Mouse (Mus musculus): ENCODE results near the gene Olfr286. TPM values are rescaled to one million over a fixed set of nuclear protein-coding genes. Genes with fewer than 3 reads are reported as not detected.

The Olfr286 gene
- polyA plus RNA-seq (2016; fragmentation: Nextera tagmentation; extraction: Ambion mirVana) = not detected in 2 replicates

- no peaks in the 10 kb centered on the region for H3K4me1 ChIP-seq
- no peaks in the 10 kb centered on the region for H3K27me3 ChIP-seq
- WGBS = 91% methylated on average over 4 of the region's 4 CpGs
- H3K9ac ChIP-seq = no peak within 1 kb of the TSS
- ATAC-seq (ENCODE audit: low FRiP score) = no peak
- H3K9me3 ChIP-seq = no peaks in the 10 kb centered on the region
- H3K36me3 ChIP-seq (replicated peaks) = no peaks in the 10 kb centered on the region
- no peak within 1 kb of the TSS for H3K4me3 ChIP-seq (replicated peaks)
- H3K4me2 ChIP-seq = no peak within 1 kb of the TSS
- no peak within 1 kb of the TSS for H3K27ac ChIP-seq
Measured at GRCm38 (mm10) chr15:98234350-98234749, at the start of gene Olfr286. Gene Olfr286 (minus strand): TSS chr15:98234450.

GRCm38 (mm10) chr15:98257776-98258175 is 23.5 kb upstream of the Olfr286 start:
- no peaks in the 10 kb centered on the region for H3K4me1 ChIP-seq
- no peak overlapping the region for H3K27ac ChIP-seq
- H3K4me3 ChIP-seq (replicated peaks) = no peak overlapping the region
- no peaks in the 10 kb centered on the region for H3K36me3 ChIP-seq (replicated peaks)
- no peak for ATAC-seq (ENCODE audit: low FRiP score)
- H3K4me2 ChIP-seq = no peak overlapping the region
- 89% methylated on average over 7 of the region's 7 CpGs for WGBS
- no peaks in the 10 kb centered on the region for H3K9me3 ChIP-seq
- no peaks in the 10 kb centered on the region for H3K27me3 ChIP-seq
- H3K9ac ChIP-seq = no peak overlapping the region

GRCm38 (mm10) chr15:98257193-98257592 is 22.9 kb upstream of the Olfr286 start, which contains the start of gene H1fnt:
Gene H1fnt (minus strand): TSS chr15:98257293.
- Histone ChIP-seq H3K27me3 (no peaks in the 10 kb centered on the region), H3K4me1 (no peaks in the 10 kb centered on the region), H3K9ac (no peak within 1 kb of the TSS), H3K4me2 (no peak within 1 kb of the TSS), H3K9me3 (no peaks in the 10 kb centered on the region), H3K27ac (no peak within 1 kb of the TSS), H3K36me3 (replicated peaks) (no peaks in the 10 kb centered on the region), H3K4me3 (replicated peaks) (no peak within 1 kb of the TSS)
- WGBS = 90% methylated on average over 8 of the region's 8 CpGs
- no peak for ATAC-seq (ENCODE audit: low FRiP score)

DNA sequence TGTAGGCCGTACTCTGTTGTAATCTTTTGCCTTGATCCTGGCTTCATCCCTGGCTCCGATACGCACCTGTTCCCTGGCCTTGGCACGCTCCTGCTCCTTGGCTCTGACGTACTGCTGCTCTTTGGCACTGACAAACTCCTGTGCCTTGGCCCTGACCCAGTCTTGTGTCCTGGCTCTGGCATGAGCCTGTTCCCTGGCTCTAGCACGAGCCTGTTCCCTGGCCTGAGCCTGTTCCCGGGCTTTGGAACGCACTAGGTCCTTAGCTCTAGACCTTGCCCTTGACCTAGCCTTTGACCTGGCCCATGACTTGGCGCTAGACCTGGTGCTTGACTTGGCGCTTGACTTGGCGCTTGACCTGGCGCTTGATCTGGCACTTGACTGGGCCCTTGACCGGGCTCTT is 22.0 kb upstream of the Olfr286 start:
- Histone ChIP-seq H3K4me1 (no peaks in the 10 kb centered on the region), H3K4me2 (no peak overlapping the region), H3K9me3 (no peaks in the 10 kb centered on the region), H3K4me3 (replicated peaks) (no peak overlapping the region), H3K9ac (no peak overlapping the region), H3K27ac (no peak overlapping the region), H3K27me3 (no peaks in the 10 kb centered on the region), H3K36me3 (replicated peaks) (no peaks in the 10 kb centered on the region)
- ATAC-seq (ENCODE audit: low FRiP score) = no peak
- WGBS = 96% methylated on average over 13 of the region's 13 CpGs

- WGBS = 91% methylated on average over 4 of the region's 4 CpGs
- H3K36me3 ChIP-seq (replicated peaks) = no peaks in the 10 kb centered on the region
- H3K9me3 ChIP-seq = no peaks in the 10 kb centered on the region
- H3K4me2 ChIP-seq = no peak overlapping the region
- no peak overlapping the region for H3K9ac ChIP-seq
- H3K27ac ChIP-seq = no peak overlapping the region
- H3K27me3 ChIP-seq = no peaks in the 10 kb centered on the region
- ATAC-seq (ENCODE audit: low FRiP score) = no peak
- H3K4me1 ChIP-seq = no peaks in the 10 kb centered on the region
- H3K4me3 ChIP-seq (replicated peaks) = no peak overlapping the region
Measured at GRCm38 (mm10) chr15:98235442-98235841, 1.2 kb upstream of the Olfr286 start.

GRCm38 (mm10) chr15:98226096-98226495 is 8.2 kb downstream of the Olfr286 start:
- Histone ChIP-seq H3K27me3 (no peaks in the 10 kb centered on the region), H3K4me3 (replicated peaks) (no peak overlapping the region), H3K4me1 (no peaks in the 10 kb centered on the region), H3K4me2 (no peak overlapping the region), H3K36me3 (replicated peaks) (no peaks in the 10 kb centered on the region), H3K9ac (no peak overlapping the region), H3K9me3 (no peaks in the 10 kb centered on the region), H3K27ac (no peak overlapping the region)
- WGBS = 62% methylated on average over 7 of the region's 7 CpGs
- no peak for ATAC-seq (ENCODE audit: low FRiP score)

DNA sequence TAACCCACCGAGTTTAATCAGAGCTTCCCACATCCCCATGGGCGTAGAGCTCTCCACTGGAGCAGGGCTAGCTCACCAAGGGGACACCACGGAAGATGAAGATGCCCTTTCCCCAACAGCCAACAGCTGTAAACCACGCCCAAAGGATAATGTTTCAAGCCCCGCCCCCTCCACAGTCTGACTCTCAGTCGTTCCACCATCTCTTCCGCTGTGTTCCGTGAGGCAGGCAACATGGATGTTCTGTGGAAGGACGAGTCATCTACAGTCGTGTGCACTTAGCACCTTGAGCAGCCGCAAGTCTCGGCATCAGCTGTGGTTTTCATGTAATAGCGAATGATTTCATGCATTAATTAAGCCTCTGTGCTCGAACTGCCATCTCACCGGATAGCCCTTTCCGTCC is 8.6 kb downstream of the Olfr286 start:
- H3K9me3 ChIP-seq = no peaks in the 10 kb centered on the region
- H3K4me2 ChIP-seq = peak overlapping the region; percentile 24; the same call in 1 of the 2 replicates
- 47% methylated on average over 16 of the region's 16 CpGs for WGBS
- no peak for ATAC-seq (ENCODE audit: low FRiP score)
- H3K27ac ChIP-seq = no peak overlapping the region
- H3K4me1 ChIP-seq = no peaks in the 10 kb centered on the region
- no peak overlapping the region for H3K9ac ChIP-seq
- no peak overlapping the region for H3K4me3 ChIP-seq (replicated peaks)
- H3K27me3 ChIP-seq = no peaks in the 10 kb centered on the region
- H3K36me3 ChIP-seq (replicated peaks) = no peaks in the 10 kb centered on the region

DNA sequence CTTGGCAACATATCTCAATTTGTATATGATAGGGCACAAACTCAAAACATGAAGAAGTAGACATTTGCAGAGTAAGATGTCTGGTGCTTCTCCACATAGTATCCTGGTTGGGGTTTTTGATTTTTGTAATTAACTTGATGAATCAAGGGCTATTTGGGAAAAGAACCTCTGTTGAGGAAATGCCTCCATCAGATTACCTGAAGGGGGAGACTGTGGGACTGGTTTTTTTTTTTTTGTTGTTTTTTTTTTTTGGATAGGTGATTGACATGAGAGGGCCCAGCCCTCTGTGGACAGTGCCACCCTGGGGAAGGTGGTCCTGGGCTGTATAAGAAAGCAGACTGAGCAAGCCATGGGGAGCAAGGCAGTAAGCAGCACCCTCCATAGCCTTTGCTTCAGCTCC is 11.9 kb downstream of the Olfr286 start:
- Histone ChIP-seq H3K9ac (no peak overlapping the region), H3K36me3 (replicated peaks) (no peaks in the 10 kb centered on the region), H3K27me3 (no peaks in the 10 kb centered on the region), H3K9me3 (no peaks in the 10 kb centered on the region), H3K4me2 (no peak overlapping the region), H3K4me3 (replicated peaks) (no peak overlapping the region), H3K27ac (no peak overlapping the region), H3K4me1 (no peaks in the 10 kb centered on the region)
- no peak for ATAC-seq (ENCODE audit: low FRiP score)

- Histone ChIP-seq H3K27ac (no peak within 1 kb of the TSS), H3K4me2 (no peak within 1 kb of the TSS), H3K9ac (no peak within 1 kb of the TSS), H3K4me3 (replicated peaks) (no peak within 1 kb of the TSS), H3K36me3 (replicated peaks) (no peaks in the 10 kb centered on the region), H3K9me3 (no peaks in the 10 kb centered on the region), H3K4me1 (no peaks in the 10 kb centered on the region), H3K27me3 (no peaks in the 10 kb centered on the region)
- 75% methylated on average over 4 of the region's 4 CpGs for WGBS
- no peak for ATAC-seq (ENCODE audit: low FRiP score)
Measured at GRCm38 (mm10) chr15:98220877-98221276, 13.4 kb downstream of the Olfr286 start, which contains the start of the genes Gm44579 and Olfr287. Gene Gm44579 (minus strand): TSS chr15:98220977. Gene Olfr287 (minus strand): TSS chr15:98221056.

GRCm38 (mm10) chr15:98214130-98214529 is 20.1 kb downstream of the Olfr286 start:
- WGBS = 74% methylated on average over 5 of the region's 5 CpGs
- Histone ChIP-seq H3K36me3 (replicated peaks) (no peaks in the 10 kb centered on the region), H3K4me2 (no peak overlapping the region), H3K9ac (no peak overlapping the region), H3K27me3 (no peaks in the 10 kb centered on the region), H3K27ac (no peak overlapping the region), H3K4me3 (replicated peaks) (no peak overlapping the region), H3K4me1 (no peaks in the 10 kb centered on the region), H3K9me3 (no peaks in the 10 kb centered on the region)
- no peak for ATAC-seq (ENCODE audit: low FRiP score)

DNA sequence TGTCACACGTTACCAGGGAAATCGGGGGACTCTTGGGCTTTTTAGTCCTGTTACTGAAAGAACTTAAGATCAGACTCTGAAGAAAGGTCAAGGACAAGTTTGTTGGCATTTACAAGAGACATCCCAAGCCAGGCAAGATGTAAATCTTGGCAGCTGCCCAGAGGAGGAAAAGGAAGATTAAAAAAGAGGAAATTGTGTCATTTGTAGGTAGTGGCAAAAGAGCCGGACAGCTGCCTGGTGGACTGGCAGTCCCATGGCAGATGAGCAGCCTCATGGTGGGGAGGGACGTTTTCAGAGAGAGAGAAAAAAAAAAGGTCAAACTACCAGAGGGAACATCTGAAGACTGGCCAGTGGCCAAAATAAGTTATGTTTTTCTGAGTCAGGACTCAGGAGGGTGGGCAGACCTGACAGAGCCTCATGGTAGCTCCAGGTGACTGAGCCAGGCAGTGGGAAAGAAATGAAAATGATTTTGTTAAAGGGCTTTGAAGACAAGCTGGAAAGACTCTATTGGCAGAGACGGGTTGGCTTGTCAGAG is 20.8 kb downstream of the Olfr286 start:
- no peak for ATAC-seq (ENCODE audit: low FRiP score)
- WGBS = 82% methylated on average over 5 of the region's 5 CpGs

GRCm38 (mm10) chr15:98209676-98210075 is 24.6 kb downstream of the Olfr286 start:
- Histone ChIP-seq H3K4me1 (no peaks in the 10 kb centered on the region), H3K9ac (no peak overlapping the region), H3K9me3 (no peaks in the 10 kb centered on the region), H3K27ac (no peak overlapping the region), H3K4me2 (no peak overlapping the region), H3K4me3 (replicated peaks) (no peak overlapping the region), H3K27me3 (no peaks in the 10 kb centered on the region), H3K36me3 (replicated peaks) (no peaks in the 10 kb centered on the region)
- 83% methylated on average over 7 of the region's 7 CpGs for whole genome bisulfite sequencing
- ATAC-seq (ENCODE audit: low FRiP score) = no peak

More for the DNA sequence above, 20.8 kb downstream of the Olfr286 start:
- Histone ChIP-seq H3K4me3 (replicated peaks) (no peak overlapping the region), H3K27me3 (no peaks in the 10 kb centered on the region), H3K36me3 (replicated peaks) (no peaks in the 10 kb centered on the region), H3K9me3 (no peaks in the 10 kb centered on the region), H3K27ac (no peak overlapping the region), H3K4me1 (no peaks in the 10 kb centered on the region), H3K9ac (no peak overlapping the region), H3K4me2 (no peak overlapping the region)

DNA sequence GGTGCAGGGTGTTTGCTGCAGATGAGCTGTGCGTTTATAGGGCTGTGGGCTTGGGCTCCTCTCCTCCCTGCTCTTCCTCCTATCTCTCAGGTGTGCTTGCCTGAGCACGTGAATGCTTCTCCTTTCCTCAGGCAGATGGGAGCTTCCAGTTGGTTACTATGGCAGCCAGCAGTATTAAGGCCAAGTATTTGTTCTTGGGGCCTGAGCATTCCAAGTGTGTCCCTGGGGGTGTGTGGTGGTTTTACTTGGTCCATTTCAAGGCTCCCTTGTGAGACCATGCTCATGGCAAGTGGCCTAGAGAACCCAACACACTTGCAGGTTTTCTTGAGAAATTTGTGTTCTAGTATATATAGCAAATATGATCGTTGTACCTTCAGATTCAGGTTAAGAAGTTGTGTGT is 38.8 kb downstream of the Olfr286 start, which contains the start of gene Olfr288:
TSS of gene Olfr288 (minus strand) at position 101 of the 400 bp plus-strand sequence.
- Histone ChIP-seq H3K27ac (no peak within 1 kb of the TSS), H3K27me3 (no peaks in the 10 kb centered on the region), H3K9ac (no peak within 1 kb of the TSS), H3K36me3 (replicated peaks) (no peaks in the 10 kb centered on the region), H3K9me3 (no peaks in the 10 kb centered on the region), H3K4me2 (no peak within 1 kb of the TSS), H3K4me3 (replicated peaks) (no peak within 1 kb of the TSS), H3K4me1 (no peaks in the 10 kb centered on the region)
- 75% methylated on average over 3 of the region's 3 CpGs for WGBS
- no peak for ATAC-seq (ENCODE audit: low FRiP score)
